Mouse (Mus musculus) lung, postnatal 25 days (tissue): ENCODE data around the gene Fhl2.
"Not testable (repeated sequence)": the region's sequence is repeated elsewhere in the genome, so short reads cannot be mapped to it uniquely, and the experiment has no call there.

ENCODE experiments used
- DNase-seq: peaks from one replicate; pipeline ENCODE4 v3.0.0; 2022; ENCODE audit warnings: low spot score

The Fhl2 gene

GRCm38 (mm10) chr1:43150225-43150624, 46.6 kb downstream of the Fhl2 start:
- no peak for DNase-seq

- DNase-seq, result no peak
These were observed 49.3 kb downstream of the Fhl2 start for GRCm38 (mm10) chr1:43147474-43147873.

GRCm38 (mm10) chr1:43145388-43145787, 51.4 kb downstream of the Fhl2 start:
- no peak for DNase-seq

GRCm38 (mm10) chr1:43144338-43144906, 52.4 kb downstream of the Fhl2 start:
- DNase-seq, result no peak

GRCm38 (mm10) chr1:43143791-43144190, 53.0 kb downstream of the Fhl2 start:
- no peak for DNase-seq

- no peak for DNase-seq
These were observed 53.5 kb downstream of the Fhl2 start for GRCm38 (mm10) chr1:43143284-43143683.

GRCm38 (mm10) chr1:43142849-43143248, 53.9 kb downstream of the Fhl2 start:
- no peak for DNase-seq

GRCm38 (mm10) chr1:43141555-43141961, 55.2 kb downstream of the Fhl2 start:
- DNase-seq, result no peak

- peak; percentile 83 for DNase-seq
These were observed 57.1 kb downstream of the Fhl2 start for GRCm38 (mm10) chr1:43139587-43140266.

GRCm38 (mm10) chr1:43138268-43138812, 58.4 kb downstream of the Fhl2 start:
- DNase-seq, result no peak

- no peak for DNase-seq
These were observed 59.5 kb downstream of the Fhl2 start for GRCm38 (mm10) chr1:43137334-43137733.

- DNase-seq, result not testable (repeated sequence)
These were observed 60.2 kb downstream of the Fhl2 start for GRCm38 (mm10) chr1:43136488-43137029.

GRCm38 (mm10) chr1:43131591-43131990, 65.2 kb downstream of the Fhl2 start:
- no peak for DNase-seq

GRCm38 (mm10) chr1:43130219-43130981, 66.4 kb downstream of the Fhl2 start:
- DNase-seq, result no peak

- peak; percentile 16 for DNase-seq
These were observed 68.8 kb downstream of the Fhl2 start for GRCm38 (mm10) chr1:43127820-43128610.

- DNase-seq, result no peak
These were observed 69.6 kb downstream of the Fhl2 start for GRCm38 (mm10) chr1:43127196-43127595.

- peak; percentile 12 for DNase-seq
These were observed 72.1 kb downstream of the Fhl2 start for GRCm38 (mm10) chr1:43124726-43125125.

- DNase-seq, result no peak
These were observed 74.2 kb downstream of the Fhl2 start for GRCm38 (mm10) chr1:43122616-43123015.

- no peak for DNase-seq
These were observed 75.8 kb downstream of the Fhl2 start for GRCm38 (mm10) chr1:43120950-43121349.

GRCm38 (mm10) chr1:43117435-43117834, 79.3 kb downstream of the Fhl2 start:
- no peak for DNase-seq

GRCm38 (mm10) chr1:43112882-43113281, 83.9 kb downstream of the Fhl2 start:
- DNase-seq, result peak; percentile 45

- DNase-seq, result peak; percentile 65
These were observed 86.2 kb downstream of the Fhl2 start for GRCm38 (mm10) chr1:43110556-43110955.
